Mouse (Mus musculus) hindbrain, embryonic 13.5 days (tissue): ENCODE measurements around the gene Borcs7. TPM values are rescaled to one million over a fixed set of nuclear protein-coding genes. Genes with fewer than 3 reads are reported as not detected.

ENCODE experiments used
- ATAC-seq: fragments of 200-750 bp; cut with Nextera tagmentation; 2 replicates; pipeline ENCODE4 v1.8.0; 2017; ENCODE audit warnings: moderate TSS enrichment; ENCODE audit not compliant: low FRiP score
- H3K27ac ChIP-seq: fragments of 300-500 bp; sonication (generic); 2 replicates; pipeline ENCODE4 v1.5.1; 2015; ENCODE audit warnings: inconsistent platforms, mild to moderate bottlenecking, moderate library complexity
- H3K27me3 ChIP-seq: fragments of 300-500 bp; sonication (generic); 2 replicates; pipeline ENCODE4 v1.6.1; 2015; ENCODE audit warnings: mild to moderate bottlenecking, inconsistent platforms
- H3K36me3 ChIP-seq: fragments of 300-500 bp; sonication (generic); 2 replicates; pipeline ENCODE4 v1.6.1; 2015; ENCODE audit warnings: mild to moderate bottlenecking, inconsistent platforms
- H3K4me1 ChIP-seq: fragments of 300-500 bp; sonication (generic); replicated peaks from 2 replicates; pipeline ENCODE4 v1.6.1; 2015; ENCODE audit warnings: inconsistent platforms
- H3K4me2 ChIP-seq: fragments of 300-500 bp; sonication (generic); 2 replicates; pipeline ENCODE4 v1.6.1; 2015; ENCODE audit warnings: inconsistent platforms, mild to moderate bottlenecking, moderate library complexity
- H3K4me3 ChIP-seq: fragments of 300-500 bp; sonication (generic); 2 replicates; pipeline ENCODE4 v1.5.1; 2015; ENCODE audit warnings: mild to moderate bottlenecking, inconsistent platforms
- H3K9ac ChIP-seq: fragments of 300-500 bp; sonication (generic); 2 replicates; pipeline ENCODE4 v1.6.1; 2015; ENCODE audit warnings: mild to moderate bottlenecking, inconsistent platforms
- H3K9me3 ChIP-seq: fragments of 300-500 bp; sonication (generic); 2 replicates; pipeline ENCODE4 v1.6.1; 2016; ENCODE audit warnings: inconsistent platforms
- WGBS: fragments of 180-500 bp; shearing (Covaris S2); methylation state at CpG from one replicate; pipeline ENCODE4 v1.1.7; 2015; 5-methylcytosine and 5-hydroxymethylcytosine counted together
- polyA plus RNA-seq: library from polyadenylated mRNA; unstranded; fragments of >200 nt; fragmentation: Nextera tagmentation; extraction: Ambion mirVana; gene quantifications from 2 replicates; pipeline ENCODE4 v1.2.1, GENCODE M21; 2015

The Borcs7 gene
- polyA plus RNA-seq, 1 experiment from 2014 or later, result 20.9 TPM

GRCm38 (mm10) chr19:46653188-46653587, 36.5 kb upstream of the Borcs7 start:
- Histone ChIP-seq H3K9ac (no peak overlapping the region), H3K9me3 (no peaks in the 10 kb centered on the region), H3K27ac (no peak overlapping the region), H3K27me3 (no peaks in the 10 kb centered on the region), H3K36me3 (peaks cover 70% of the 10 kb centered on the region), H3K4me1 (0 out of 2 replicates have a peak, but pooled peaks cover 4% of the 10 kb centered on the region), H3K4me3 (no peak overlapping the region), H3K4me2 (no peak overlapping the region)
- ATAC-seq, result no peak
- 86% methylated on average over 5 of the region's 5 CpGs for WGBS

- WGBS, result 98% methylated on average over 14 of the region's 14 CpGs
- H3K4me1 ChIP-seq, result 0 out of 2 replicates have a peak, but pooled peaks cover 4% of the 10 kb centered on the region
- no peak overlapping the region for H3K27ac ChIP-seq
- H3K9ac ChIP-seq, result no peak overlapping the region
- H3K9me3 ChIP-seq, result no peaks in the 10 kb centered on the region
- H3K4me2 ChIP-seq, result no peak overlapping the region
- no peak for ATAC-seq
- H3K27me3 ChIP-seq, result no peaks in the 10 kb centered on the region
- peaks cover 67% of the 10 kb centered on the region for H3K36me3 ChIP-seq
- no peak overlapping the region for H3K4me3 ChIP-seq
Observed at GRCm38 (mm10) chr19:46653616-46654235, 36.0 kb upstream of the Borcs7 start.

GRCm38 (mm10) chr19:46655626-46656025, 34.1 kb upstream of the Borcs7 start:
- ATAC-seq, result no peak
- Histone ChIP-seq H3K27me3 (no peaks in the 10 kb centered on the region), H3K9ac (no peak overlapping the region), H3K9me3 (no peaks in the 10 kb centered on the region), H3K36me3 (peaks cover 62% of the 10 kb centered on the region), H3K4me2 (no peak overlapping the region), H3K4me1 (no peaks in the 10 kb centered on the region), H3K27ac (no peak overlapping the region), H3K4me3 (no peak overlapping the region)
- WGBS, result 95% methylated on average over 10 of the region's 10 CpGs

GRCm38 (mm10) chr19:46656151-46656840, 33.4 kb upstream of the Borcs7 start:
- WGBS, result 93% methylated on average over 21 of the region's 21 CpGs
- no peak for ATAC-seq
- no peaks in the 10 kb centered on the region for H3K9me3 ChIP-seq

GRCm38 (mm10) chr19:46657339-46658020, 32.2 kb upstream of the Borcs7 start:
- WGBS, result 94% methylated on average over 3 of the region's 3 CpGs
- Histone ChIP-seq H3K27ac (no peak overlapping the region), H3K27me3 (no peaks in the 10 kb centered on the region), H3K4me3 (no peak overlapping the region), H3K9me3 (no peaks in the 10 kb centered on the region), H3K4me1 (no peaks in the 10 kb centered on the region; the same call in 1 of the 2 replicates), H3K9ac (no peak overlapping the region), H3K36me3 (peaks cover 54% of the 10 kb centered on the region), H3K4me2 (no peak overlapping the region)
- no peak for ATAC-seq

More at GRCm38 (mm10) chr19:46656151-46656840, 33.4 kb upstream of the Borcs7 start:
- Histone ChIP-seq H3K27me3 (no peaks in the 10 kb centered on the region), H3K4me1 (no peaks in the 10 kb centered on the region; the same call in 1 of the 2 replicates), H3K9ac (no peak overlapping the region), H3K4me2 (no peak overlapping the region), H3K4me3 (no peak overlapping the region), H3K27ac (no peak overlapping the region), H3K36me3 (peaks cover 62% of the 10 kb centered on the region)

GRCm38 (mm10) chr19:46658348-46658747, 31.4 kb upstream of the Borcs7 start:
- WGBS, result 94% methylated on average over 7 of the region's 7 CpGs
- H3K4me3 ChIP-seq, result no peak overlapping the region
- peaks cover 47% of the 10 kb centered on the region for H3K36me3 ChIP-seq
- no peaks in the 10 kb centered on the region for H3K27me3 ChIP-seq
- no peak overlapping the region for H3K4me2 ChIP-seq
- no peak for ATAC-seq
- H3K4me1 ChIP-seq, result no peaks in the 10 kb centered on the region; the same call in 1 of the 2 replicates
- no peak overlapping the region for H3K9ac ChIP-seq
- H3K9me3 ChIP-seq, result no peaks in the 10 kb centered on the region
- H3K27ac ChIP-seq, result no peak overlapping the region

- no peak for ATAC-seq
- peaks cover 42% of the 10 kb centered on the region for H3K36me3 ChIP-seq
- H3K4me1 ChIP-seq, result no peaks in the 10 kb centered on the region; the same call in 1 of the 2 replicates
- H3K4me2 ChIP-seq, result no peak overlapping the region
- WGBS, result 88% methylated on average over 9 of the region's 9 CpGs
- no peak overlapping the region for H3K9ac ChIP-seq
- no peak overlapping the region for H3K4me3 ChIP-seq
- H3K27ac ChIP-seq, result no peak overlapping the region
- no peaks in the 10 kb centered on the region for H3K27me3 ChIP-seq
- no peaks in the 10 kb centered on the region for H3K9me3 ChIP-seq
Observed at GRCm38 (mm10) chr19:46658851-46659250, 30.9 kb upstream of the Borcs7 start.

GRCm38 (mm10) chr19:46661511-46661910, 28.2 kb upstream of the Borcs7 start:
- H3K4me1 ChIP-seq, result peaks cover 5% of the 10 kb centered on the region
- peaks cover 16% of the 10 kb centered on the region for H3K36me3 ChIP-seq
- H3K9me3 ChIP-seq, result no peaks in the 10 kb centered on the region

GRCm38 (mm10) chr19:46662214-46662613, 27.5 kb upstream of the Borcs7 start:
- Histone ChIP-seq H3K4me1 (peaks cover 5% of the 10 kb centered on the region), H3K4me2 (no peak overlapping the region), H3K9ac (no peak overlapping the region), H3K27ac (no peak overlapping the region), H3K9me3 (no peaks in the 10 kb centered on the region), H3K36me3 (peaks cover 9% of the 10 kb centered on the region), H3K4me3 (no peak overlapping the region), H3K27me3 (no peaks in the 10 kb centered on the region)
- no peak for ATAC-seq
- 81% methylated on average over 8 of the region's 8 CpGs for WGBS

More at GRCm38 (mm10) chr19:46661511-46661910, 28.2 kb upstream of the Borcs7 start:
- Histone ChIP-seq H3K9ac (no peak overlapping the region), H3K27me3 (no peaks in the 10 kb centered on the region), H3K4me2 (no peak overlapping the region), H3K27ac (no peak overlapping the region), H3K4me3 (no peak overlapping the region)
- no peak for ATAC-seq
- 73% methylated on average over 4 of the region's 4 CpGs for WGBS

GRCm38 (mm10) chr19:46662784-46663183, 26.9 kb upstream of the Borcs7 start:
- 77% methylated on average over 6 of the region's 6 CpGs for WGBS
- ATAC-seq, result no peak
- H3K9ac ChIP-seq, result no peak overlapping the region
- no peak overlapping the region for H3K27ac ChIP-seq
- peaks cover 5% of the 10 kb centered on the region for H3K4me1 ChIP-seq
- no peaks in the 10 kb centered on the region for H3K9me3 ChIP-seq
- H3K36me3 ChIP-seq, result peaks cover 4% of the 10 kb centered on the region; the same call in 1 of the 2 replicates
- no peak overlapping the region for H3K4me3 ChIP-seq
- no peaks in the 10 kb centered on the region for H3K27me3 ChIP-seq
- H3K4me2 ChIP-seq, result no peak overlapping the region

- no peak overlapping the region for H3K4me2 ChIP-seq
- H3K9ac ChIP-seq, result no peak overlapping the region
- H3K9me3 ChIP-seq, result no peaks in the 10 kb centered on the region
- peaks cover 5% of the 10 kb centered on the region for H3K4me1 ChIP-seq
- H3K36me3 ChIP-seq, result no peaks in the 10 kb centered on the region
- no peak for ATAC-seq
- 56% methylated on average over 7 of the region's 7 CpGs for WGBS
- H3K27me3 ChIP-seq, result no peaks in the 10 kb centered on the region
- H3K4me3 ChIP-seq, result no peak overlapping the region
- H3K27ac ChIP-seq, result no peak overlapping the region
Observed at GRCm38 (mm10) chr19:46665474-46665873, 24.2 kb upstream of the Borcs7 start.

- WGBS, result 73% methylated on average over 11 of the region's 11 CpGs
- Histone ChIP-seq H3K9ac (no peak overlapping the region; the same call in 1 of the 2 replicates), H3K27me3 (0 out of 2 replicates have a peak, but pooled peaks cover 3% of the 10 kb centered on the region), H3K9me3 (no peaks in the 10 kb centered on the region), H3K4me1 (peaks cover 5% of the 10 kb centered on the region), H3K27ac (no peak overlapping the region), H3K4me2 (no peak overlapping the region), H3K4me3 (no peak overlapping the region), H3K36me3 (no peaks in the 10 kb centered on the region)
- ATAC-seq, result no peak
Observed at GRCm38 (mm10) chr19:46667300-46667699, 22.4 kb upstream of the Borcs7 start.
